Mouse (Mus musculus): ENCODE measurements around the gene Krtap2-4. TPM values are rescaled to one million over a fixed set of nuclear protein-coding genes. Genes with fewer than 3 reads are reported as not detected.
"Not testable (repeated sequence)": the region's sequence is repeated elsewhere in the genome, so short reads cannot be mapped to it uniquely, and the experiment has no call there.

The Krtap2-4 gene
- total RNA-seq (2021), result not detected

DNA sequence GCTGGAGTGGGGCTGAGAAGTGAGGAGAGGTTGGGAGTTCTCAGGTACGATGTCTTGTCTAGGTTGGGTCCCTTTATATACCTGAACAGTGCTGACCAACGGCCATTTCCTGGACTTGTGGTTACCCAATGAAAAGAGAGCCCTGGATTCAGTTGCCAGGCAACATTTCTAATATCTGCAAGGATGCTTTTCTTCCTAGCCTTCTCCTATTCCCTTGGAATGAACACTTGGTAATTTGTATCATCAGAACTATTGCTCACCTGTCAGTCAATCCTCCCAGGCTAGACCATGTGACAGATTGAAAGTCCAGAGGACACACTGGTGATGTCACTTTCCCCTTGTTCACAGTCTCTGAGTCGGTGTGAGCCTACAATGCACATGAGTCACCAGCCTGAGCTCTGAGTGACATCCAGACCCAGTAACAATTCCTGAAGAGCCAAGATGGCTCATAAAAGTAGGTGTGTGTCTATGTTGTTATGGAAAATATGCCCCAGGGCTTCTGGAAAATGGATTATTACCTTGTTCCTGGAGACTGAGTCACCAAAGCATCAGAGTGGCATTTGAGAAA lies at the start of gene Krtap2-4:
Gene Krtap2-4, minus strand, starts transcription at position 51 of the 568 bp plus-strand sequence.
- DNase-seq (ENCODE audit: low spot score in 2 of 2), result no peak
- intact Hi-C loops (cut with DNase I), result no loop called here

DNA sequence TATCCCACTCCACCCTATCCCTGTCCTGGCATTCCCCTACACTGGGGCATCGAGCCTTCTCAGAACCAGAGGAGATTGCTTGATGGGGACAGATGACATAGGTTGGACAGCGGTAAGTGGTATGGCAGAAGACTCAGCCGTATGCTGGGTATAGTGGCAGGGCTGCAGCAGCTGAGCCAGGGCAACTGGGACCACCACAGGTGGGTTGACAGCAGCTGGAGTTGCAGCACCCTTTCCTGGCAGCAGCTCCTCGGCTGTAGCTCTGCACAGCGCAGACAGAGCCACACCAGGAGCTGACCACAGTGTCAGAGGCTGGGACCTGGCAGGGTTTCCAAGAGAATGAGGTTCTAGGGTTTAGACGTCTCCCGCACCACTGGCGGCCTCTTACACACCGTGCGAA lies 48.2 kb upstream of the Krtap2-4 start:
- intact Hi-C loops (cut with DNase I), result no loop called here
- no peak for DNase-seq (ENCODE audit: low spot score in 2 of 2)

DNA sequence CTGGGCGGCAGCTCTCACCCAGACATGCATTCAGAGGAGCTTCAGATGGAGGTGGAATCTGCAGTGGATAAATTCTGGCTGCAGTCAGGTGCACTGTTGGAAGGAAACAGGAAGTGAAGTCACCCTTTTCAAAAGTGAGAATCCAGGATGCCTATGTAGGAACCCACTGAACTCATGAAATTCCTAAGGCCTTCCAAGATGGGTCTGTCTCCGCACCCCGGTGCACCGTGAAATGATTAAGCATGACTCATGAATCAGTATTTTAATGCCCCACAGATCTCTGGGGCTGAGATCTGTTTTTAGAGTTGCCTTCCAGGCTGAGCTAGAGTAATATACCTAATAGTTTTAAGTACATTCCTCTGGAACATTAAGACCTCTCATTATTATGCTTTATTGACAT lies 44.6 kb upstream of the Krtap2-4 start:
- intact Hi-C loops (cut with DNase I), result no loop called here

DNA sequence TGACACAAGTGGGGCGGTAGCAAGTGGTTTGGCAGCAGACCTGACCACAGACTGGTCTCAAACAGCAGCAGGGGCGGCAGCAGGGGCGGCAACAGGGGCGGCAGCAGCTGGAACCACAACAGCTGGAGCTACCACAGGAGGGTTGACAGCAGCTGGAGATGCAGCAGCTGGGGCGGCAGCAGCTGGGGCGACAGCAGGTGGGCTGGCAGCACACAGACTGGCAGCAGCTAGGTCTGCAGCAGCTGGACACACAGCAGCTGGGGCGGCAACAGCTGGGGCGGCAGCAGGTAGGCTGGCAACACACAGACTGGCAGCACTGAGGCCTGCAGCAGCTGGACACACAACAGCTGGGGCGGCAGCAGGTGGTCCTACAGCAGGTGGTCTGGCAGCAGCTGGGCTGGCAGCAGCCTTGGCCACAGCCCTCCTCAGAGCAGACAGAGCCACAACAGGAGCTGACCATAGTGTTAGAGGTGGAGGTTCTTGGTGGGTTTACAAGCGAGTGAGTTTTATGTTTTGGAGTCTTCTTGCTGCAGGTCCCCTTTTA lies 43.9 kb upstream of the Krtap2-4 start, which contains the start of gene Gm11563:
Gene Gm11563, minus strand, starts transcription at position 494 of the 544 bp plus-strand sequence.
- intact Hi-C loops (cut with DNase I); DNase-seq (ENCODE audit: low spot score in 2 of 2): not testable (repeated sequence)

More for the DNA sequence above, 44.6 kb upstream of the Krtap2-4 start:
- DNase-seq (ENCODE audit: low spot score in 2 of 2), result no peak

DNA sequence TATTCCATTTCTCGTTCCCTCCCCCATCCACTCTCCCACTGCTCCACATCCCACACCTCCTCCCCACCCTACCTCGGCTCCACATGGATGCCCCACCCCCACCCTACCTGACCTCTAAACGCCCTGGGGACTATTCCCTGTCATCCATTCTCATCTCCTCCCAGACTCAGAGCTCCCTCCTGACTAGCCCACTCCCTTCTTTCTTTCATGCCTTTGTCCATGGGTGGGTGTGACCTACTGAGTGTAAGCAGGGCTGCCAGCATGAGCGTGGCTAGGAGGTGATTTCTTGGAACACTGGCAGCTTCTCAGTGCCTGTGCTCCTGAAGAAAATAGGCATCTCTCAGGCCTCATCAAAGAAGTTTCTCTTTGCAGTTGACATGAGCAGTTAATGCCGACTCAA lies 42.4 kb upstream of the Krtap2-4 start:
- DNase-seq (ENCODE audit: low spot score in 2 of 2), result no peak
- intact Hi-C loops (cut with DNase I), result no loop called here

DNA sequence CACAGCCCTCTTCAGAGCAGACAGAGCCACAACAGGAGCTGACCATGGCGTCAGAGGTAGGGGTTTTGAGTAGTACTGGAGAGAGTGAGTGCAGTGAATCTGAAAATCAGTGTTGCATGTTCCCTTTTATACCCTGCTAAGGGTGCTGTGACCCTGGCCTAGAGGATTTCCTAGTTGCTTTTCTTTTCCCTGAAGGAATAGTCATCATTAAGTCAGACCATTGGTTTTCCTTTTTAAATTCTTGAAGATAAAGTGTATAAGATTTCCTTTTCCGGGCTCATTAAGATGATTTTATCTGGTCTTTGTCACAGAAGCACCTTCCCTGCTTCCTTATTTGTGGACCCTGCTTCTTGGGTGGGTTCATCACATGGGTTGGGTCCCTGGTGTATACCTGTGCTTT lies 35.5 kb upstream of the Krtap2-4 start, which contains the start of gene Gm11555:
Gene Gm11555, minus strand, starts transcription at position 101 of the 400 bp plus-strand sequence.
- no peak for DNase-seq (ENCODE audit: low spot score in 2 of 2)
- intact Hi-C loops (cut with DNase I), result no loop called here

DNA sequence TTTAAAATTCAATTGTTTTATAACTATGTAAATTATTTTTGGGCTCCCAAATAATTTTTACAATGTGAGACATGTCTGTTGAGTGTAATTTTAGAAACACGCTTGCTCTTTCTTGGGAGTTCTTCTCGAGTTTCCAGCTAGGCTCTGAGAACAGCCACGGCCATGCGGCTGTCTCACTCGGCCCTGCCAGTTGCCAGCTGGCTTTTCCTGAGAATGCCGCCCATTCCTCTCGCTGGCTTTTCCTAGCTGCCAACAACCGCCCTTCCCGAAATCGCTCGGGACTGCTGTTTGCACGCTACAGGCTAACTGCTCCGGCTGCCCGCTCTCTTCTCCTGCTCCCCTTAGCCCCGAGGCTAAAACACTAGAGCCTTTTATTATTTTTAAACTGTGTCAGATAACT lies 31.8 kb upstream of the Krtap2-4 start:
- peak in 1 of 2 experiments; percentile 51 for DNase-seq (ENCODE audit: low spot score in 2 of 2)

DNA sequence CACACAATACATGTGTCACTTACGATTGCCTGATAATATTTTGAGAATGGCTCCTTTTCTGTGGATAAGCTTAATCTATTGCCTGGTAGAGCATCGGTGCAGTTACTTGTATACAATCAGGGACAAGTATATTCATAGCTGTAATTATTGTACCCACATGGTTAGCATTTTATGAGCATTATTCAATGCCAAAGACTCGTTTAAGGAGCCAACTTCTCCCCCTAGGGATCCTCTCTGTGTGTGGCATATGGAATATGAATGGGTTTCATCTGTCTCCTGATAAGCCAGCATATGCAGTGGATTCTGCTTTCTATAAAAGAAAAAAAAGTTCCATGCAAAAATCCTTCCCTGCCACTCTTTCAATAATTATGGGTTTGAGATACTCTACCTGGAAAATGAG lies 29.7 kb upstream of the Krtap2-4 start:
- peak in 1 of 2 experiments; percentile 24 for DNase-seq (ENCODE audit: low spot score in 2 of 2)
- intact Hi-C loops (cut with DNase I), result no loop called here

More for the DNA sequence above, 31.8 kb upstream of the Krtap2-4 start:
- intact Hi-C loops (cut with DNase I), result no loop called here

DNA sequence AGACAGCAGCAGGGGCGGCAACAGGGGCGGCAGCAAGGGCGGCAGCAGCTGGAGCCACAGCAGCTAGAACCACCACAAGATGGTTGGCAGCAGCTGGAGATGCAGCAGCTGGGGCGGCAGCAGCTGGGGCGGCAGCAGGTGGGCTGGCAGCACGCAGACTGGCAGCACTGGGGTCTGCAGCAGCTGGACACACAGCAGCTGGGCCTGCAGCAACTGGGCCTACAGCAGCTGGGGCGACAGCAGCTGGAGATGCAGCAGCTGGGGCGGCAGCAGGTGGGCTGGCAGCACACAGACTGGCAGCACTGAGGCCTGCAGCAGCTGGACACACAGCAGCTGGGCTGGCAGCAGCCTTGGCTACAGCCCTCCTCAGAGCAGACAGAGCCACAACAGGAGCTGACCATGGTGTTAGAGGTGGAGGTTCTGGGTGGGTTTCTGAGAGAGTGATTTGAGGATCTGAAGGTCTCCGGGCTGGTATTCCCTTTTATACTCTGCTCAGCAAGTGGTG lies 29.0 kb upstream of the Krtap2-4 start, which contains the start of gene Krtap4-7:
Gene Krtap4-7, minus strand, starts transcription at position 455 of the 505 bp plus-strand sequence.
- intact Hi-C loops (cut with DNase I); DNase-seq (ENCODE audit: low spot score in 2 of 2): not testable (repeated sequence)

DNA sequence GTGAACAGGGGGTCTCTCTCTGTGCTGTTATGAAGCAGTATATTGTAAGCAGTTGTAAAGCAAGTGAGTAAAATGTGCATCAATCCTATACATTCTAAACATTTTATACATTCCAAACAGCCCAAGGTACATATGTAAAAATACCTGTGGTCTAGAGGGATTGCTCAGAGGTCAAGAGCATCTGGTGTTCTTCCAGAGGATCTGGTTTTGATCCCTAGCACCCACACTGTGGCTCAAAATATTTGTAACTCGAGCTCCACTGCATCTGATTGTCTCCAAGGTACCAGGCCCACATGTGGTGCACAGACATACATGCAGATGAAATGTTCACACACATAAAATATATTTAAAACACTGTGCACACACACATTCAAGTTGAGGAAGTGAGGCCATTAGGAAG lies 26.3 kb upstream of the Krtap2-4 start:
- intact Hi-C loops (cut with DNase I), result no loop called here
- DNase-seq (ENCODE audit: low spot score in 2 of 2), result no peak

DNA sequence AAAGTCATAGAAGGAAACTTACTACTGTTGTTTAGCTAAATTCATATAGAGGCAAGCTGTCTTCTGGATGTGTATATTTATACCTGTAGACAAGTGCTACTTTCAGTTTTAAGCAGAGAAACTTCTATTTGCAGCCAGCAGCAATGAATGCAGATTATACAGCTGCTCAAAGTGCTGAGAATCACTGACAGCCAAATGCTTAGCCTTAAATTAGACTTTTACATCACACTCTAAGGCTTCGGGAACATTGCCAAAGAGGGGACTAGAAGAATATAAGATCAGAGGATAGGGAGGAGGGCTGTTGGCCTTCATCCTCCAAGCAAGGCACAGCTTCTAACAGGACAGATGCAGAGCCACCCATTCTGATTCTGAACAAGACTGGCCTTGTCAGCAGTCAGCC lies 22.4 kb upstream of the Krtap2-4 start:
- peak in 1 of 2 experiments; percentile 62 for DNase-seq (ENCODE audit: low spot score in 2 of 2)
- intact Hi-C loops (cut with DNase I), result loop anchor here (10.0 kb wide), 1 partner anchor 368 kb away; no protein-coding TSS in a partner anchor

DNA sequence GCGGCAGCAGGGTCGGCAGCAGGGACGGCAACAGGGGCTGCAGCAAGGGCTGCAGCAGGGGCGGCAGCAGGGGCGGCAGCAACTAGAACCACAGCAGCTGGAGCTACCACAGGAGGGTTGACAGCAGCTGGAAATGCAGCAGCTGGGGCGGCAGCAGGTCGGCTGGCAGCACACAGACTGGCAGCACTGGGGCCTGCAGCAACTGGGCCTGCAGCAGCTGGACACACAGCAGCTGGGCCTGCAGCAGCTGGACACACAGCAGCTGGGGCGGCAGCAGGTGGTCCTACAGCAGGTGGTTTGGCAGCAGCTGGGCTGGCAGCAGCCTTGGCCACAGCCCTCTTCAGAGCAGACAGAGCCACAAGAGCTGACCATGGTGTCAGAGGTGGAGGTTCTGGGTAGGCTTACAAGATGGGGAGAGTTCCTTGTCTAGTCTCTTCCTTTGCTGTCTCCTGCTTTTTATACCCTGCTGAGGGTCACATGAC lies 20.0 kb upstream of the Krtap2-4 start, which contains the start of gene Krtap4-2:
Gene Krtap4-2, minus strand, starts transcription at position 432 of the 482 bp plus-strand sequence.
- intact Hi-C loops (cut with DNase I), result loop anchor here (5.0 to 10.0 kb wide), 2 partner anchors 77 to 370 kb away; partner anchors contain the start of genes Gm11939 and Krtap3-2
- DNase-seq (ENCODE audit: low spot score in 2 of 2), result no peak

DNA sequence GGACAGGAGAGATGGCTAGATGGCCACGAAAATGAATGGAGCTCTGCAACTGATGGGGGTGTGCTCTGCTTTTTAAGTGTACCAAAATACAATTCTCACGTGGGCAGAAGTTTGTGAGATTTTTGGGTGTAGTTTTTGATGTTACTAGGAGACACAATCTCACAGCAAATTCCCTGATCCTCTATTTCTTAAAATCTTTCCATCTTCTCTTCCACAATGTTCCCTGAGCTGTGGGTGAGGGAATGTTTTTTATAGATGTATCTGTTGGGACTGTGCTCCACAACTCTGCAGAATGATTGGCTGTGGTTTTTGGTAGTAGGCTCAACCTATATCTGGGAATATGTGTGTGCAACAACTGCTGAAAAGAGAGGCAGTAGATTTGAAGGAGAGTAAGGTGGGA lies 18.6 kb upstream of the Krtap2-4 start:
- intact Hi-C loops (cut with DNase I), result loop anchor here (5.0 to 10.0 kb wide), 2 partner anchors 76 to 372 kb away; partner anchors contain the start of genes Gm11939 and Krtap3-2
- DNase-seq (ENCODE audit: low spot score in 2 of 2), result peak; percentile 21 to 89

DNA sequence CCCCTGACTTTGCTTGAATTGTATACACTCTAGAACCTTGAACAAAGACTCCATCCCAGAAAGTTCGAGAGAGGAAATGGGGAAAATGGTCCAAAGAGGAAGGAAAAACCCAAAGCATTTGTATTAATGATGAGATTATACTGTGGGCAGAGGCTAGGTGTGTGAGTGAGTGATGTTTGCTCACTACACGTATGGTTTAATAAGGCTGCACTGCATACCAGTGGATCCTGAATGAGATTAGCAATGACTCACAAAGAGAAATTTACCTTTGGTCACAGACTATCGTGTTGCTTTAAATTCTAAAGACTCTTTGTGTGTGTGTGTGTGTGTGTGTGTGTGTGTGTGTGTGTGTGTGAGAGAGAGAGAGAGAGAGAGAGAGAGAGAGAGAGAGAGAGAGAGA lies 16.2 kb upstream of the Krtap2-4 start:
- intact Hi-C loops (cut with DNase I), result loop anchor here (5.0 to 10.0 kb wide), 2 partner anchors 74 to 374 kb away; partner anchors contain the start of genes Gm11939 and Krtap3-2
- DNase-seq (ENCODE audit: low spot score in 2 of 2), result no peak

DNA sequence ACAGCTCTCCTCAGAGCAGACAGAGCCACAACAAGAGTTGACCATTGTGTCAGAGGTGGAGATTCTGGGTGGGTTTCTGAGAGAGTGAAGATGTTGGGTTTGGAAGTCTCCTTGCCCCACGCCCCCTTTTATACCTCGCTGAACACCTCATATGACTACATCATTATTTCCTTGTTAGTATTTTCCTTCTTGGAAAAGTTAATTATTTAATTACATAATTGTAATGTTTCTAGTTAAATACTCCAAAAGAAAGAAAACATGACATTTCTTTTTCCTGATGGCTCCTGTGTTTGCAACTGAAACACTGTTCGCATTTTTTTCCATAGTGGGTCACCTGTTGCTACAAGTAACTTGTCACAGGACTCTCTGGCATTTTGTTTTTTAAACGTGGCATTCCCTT lies 13.5 kb upstream of the Krtap2-4 start, which contains the start of gene Krtap4-1:
Gene Krtap4-1, minus strand, starts transcription at position 101 of the 400 bp plus-strand sequence.
- intact Hi-C loops (cut with DNase I), result no loop called here
- DNase-seq (ENCODE audit: low spot score in 2 of 2), result no peak

DNA sequence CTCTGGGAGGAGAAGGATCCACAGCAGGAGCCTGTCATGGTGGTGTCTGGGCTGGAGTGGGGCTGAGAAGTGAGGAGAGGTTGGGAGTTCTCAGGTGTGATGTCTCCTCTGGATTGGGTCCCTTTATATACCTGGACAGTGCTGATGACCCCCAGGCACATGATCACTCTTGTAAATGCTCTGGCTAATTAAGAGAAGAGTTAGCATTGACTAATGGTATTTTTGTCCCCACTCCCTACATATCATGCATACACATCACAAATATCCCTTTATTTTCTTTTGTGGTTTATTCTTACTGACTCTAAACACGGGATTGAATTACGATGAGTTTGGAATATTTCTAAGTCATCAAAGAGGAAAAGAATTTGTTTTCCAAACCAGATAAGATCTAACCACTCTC lies 5.7 kb upstream of the Krtap2-4 start, which contains the start of gene Gm11562:
Gene Gm11562, minus strand, starts transcription at position 101 of the 400 bp plus-strand sequence.
- no peak for DNase-seq (ENCODE audit: low spot score in 2 of 2)
- intact Hi-C loops (cut with DNase I), result no loop called here

DNA sequence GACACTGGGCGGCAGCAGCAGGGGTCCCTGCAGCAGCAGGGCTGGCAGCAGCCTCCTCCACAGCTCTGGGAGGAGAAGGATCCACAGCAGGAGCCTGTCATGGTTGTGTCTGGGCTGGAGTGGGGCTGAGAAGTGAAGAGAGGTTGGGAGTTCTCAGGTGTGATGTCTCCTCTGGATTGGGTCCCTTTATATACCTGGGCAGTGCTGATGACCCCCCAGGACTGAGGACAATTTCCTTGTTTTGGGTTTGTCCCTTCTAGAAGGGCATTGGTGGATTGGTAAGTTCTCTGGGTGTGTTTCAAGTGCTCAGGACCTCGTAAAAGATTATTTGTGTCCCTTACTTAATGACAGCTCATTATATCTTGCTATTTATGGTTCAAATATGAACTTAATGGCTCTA lies 4.6 kb downstream of the Krtap2-4 start, which contains the start of gene Gm11937:
Gene Gm11937, minus strand, starts transcription at position 101 of the 400 bp plus-strand sequence.
- DNase-seq (ENCODE audit: low spot score in 2 of 2); intact Hi-C loops (cut with DNase I): not testable (repeated sequence)

DNA sequence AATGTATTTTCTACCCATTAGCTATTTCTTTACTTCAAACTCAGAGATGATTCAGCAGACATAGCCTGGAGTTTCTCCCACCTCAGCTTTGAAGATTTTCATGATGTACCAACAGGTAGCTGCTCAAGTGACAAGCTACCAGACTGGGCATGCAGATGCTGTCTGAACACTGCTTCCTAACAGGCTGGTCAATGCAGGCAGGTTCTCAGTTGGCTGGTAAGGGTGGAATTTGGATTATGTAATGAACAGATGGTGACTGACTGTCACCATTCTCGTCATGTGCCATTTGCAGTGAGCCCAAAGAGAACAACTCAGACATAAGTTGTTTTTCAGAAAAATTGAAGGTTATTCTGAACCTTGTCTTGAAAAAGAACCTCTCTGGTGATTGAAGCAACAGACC lies 5.5 kb downstream of the Krtap2-4 start:
- intact Hi-C loops (cut with DNase I), result no loop called here
- peak; percentile 59 to 85 for DNase-seq (ENCODE audit: low spot score in 2 of 2)

DNA sequence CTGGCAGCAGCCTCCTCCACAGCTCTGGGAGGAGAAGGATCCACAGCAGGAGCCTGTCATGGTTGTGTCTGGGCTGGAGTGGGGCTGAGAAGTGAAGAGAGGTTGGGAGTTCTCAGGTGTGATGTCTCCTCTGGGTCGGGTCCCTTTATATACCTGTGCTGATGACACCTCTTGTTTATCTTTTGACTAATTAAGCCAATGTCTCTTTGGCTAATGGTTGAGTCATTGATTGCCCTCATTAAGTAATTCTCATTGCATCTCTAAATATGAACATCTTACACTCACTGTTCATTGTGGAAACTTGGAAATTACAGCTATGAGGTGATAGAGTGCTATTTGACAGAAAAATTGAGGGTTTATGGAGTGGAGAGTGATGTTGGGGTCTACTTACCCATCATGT lies 11.4 kb downstream of the Krtap2-4 start, which contains the start of gene Gm11938:
Gene Gm11938, minus strand, starts transcription at position 101 of the 400 bp plus-strand sequence.
- DNase-seq (ENCODE audit: low spot score in 2 of 2); intact Hi-C loops (cut with DNase I): not testable (repeated sequence)

DNA sequence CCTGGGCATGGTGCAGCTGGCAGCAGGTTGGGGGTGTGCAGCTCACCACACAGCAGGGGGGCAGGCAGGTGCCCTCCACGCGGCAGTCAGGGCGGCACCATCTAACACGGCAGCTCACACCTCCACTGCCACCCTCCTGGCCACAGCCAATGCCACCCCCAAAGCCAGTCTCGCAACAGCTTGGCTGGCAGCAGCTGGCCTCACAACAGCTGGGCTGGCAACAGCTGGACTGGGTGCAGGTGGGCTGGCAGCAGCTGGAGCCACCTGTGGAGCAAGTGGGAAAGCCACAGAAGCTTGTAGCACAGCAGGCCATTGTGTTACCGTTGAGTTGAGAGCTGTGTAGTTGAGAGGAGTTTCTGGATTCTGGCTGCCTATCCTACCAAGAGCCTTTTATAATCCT lies 16.9 kb downstream of the Krtap2-4 start, which contains the start of gene Krtap9-3:
Gene Krtap9-3, minus strand, starts transcription at position 364 of the 400 bp plus-strand sequence.
- DNase-seq (ENCODE audit: low spot score in 2 of 2); intact Hi-C loops (cut with DNase I): not testable (repeated sequence)
